Mouse (Mus musculus) myocyte (in vitro differentiated cells): ENCODE measurements around the gene Pmf1. TPM values are rescaled to one million over a fixed set of nuclear protein-coding genes. Genes with fewer than 3 reads are reported as not detected.
A peak's percentile ranks its signal among the peaks of the same experiment; 100 is the strongest.

ENCODE experiments used
- H3K27me3 ChIP-seq: one replicate; pipeline ENCODE4 v1.6.1; 2011; ENCODE audit not compliant: control insufficient read depth, insufficient read depth, insufficient read length
- H3K36me3 ChIP-seq: one replicate; pipeline ENCODE4 v1.6.1; 2011; ENCODE audit not compliant: control insufficient read depth, insufficient read depth
- H3K4me2 ChIP-seq: one replicate; pipeline ENCODE4 v1.6.1; 2011; ENCODE audit warnings: low read depth, control low read depth
- H3K4me3 ChIP-seq: one replicate; pipeline ENCODE4 v1.5.1; 2011; ENCODE audit warnings: mild to moderate bottlenecking, control low read depth, moderate library complexity
- H3K79me2 ChIP-seq: one replicate; pipeline ENCODE4 v1.6.1; 2011; ENCODE audit not compliant: control insufficient read depth, insufficient read depth
- H3ac ChIP-seq: one replicate; pipeline ENCODE4 v1.6.1; 2011; ENCODE audit not compliant: control insufficient read depth, insufficient read length
- CEBPB ChIP-seq: IDR thresholded peaks from 2 replicates; pipeline ENCODE4 v1.6.1; 2011; ENCODE audit warnings: mild to moderate bottlenecking, moderate library complexity; ENCODE audit not compliant: poor library complexity, insufficient read depth, severe bottlenecking
- E2F4 ChIP-seq: IDR thresholded peaks from one replicate; pipeline ENCODE4 v1.6.1; 2011; ENCODE audit warnings: mild to moderate bottlenecking, control low read depth, moderate library complexity; ENCODE audit not compliant: insufficient read depth
- MAX ChIP-seq: IDR thresholded peaks from one replicate; pipeline ENCODE4 v1.6.1; 2011; ENCODE audit warnings: low read depth, mild to moderate bottlenecking, control low read depth
- MYOD1 ChIP-seq, 3 experiments: IDR thresholded peaks; one replicate each; pipeline ENCODE4 v1.6.1; 2011; ENCODE audit warnings: control low read depth in 2 of 3, low read depth in 2 of 3, mild to moderate bottlenecking in 2 of 3, moderate library complexity in 1 of 3; ENCODE audit not compliant: insufficient read length in 2 of 3, control insufficient read depth in 1 of 3
- MYOG ChIP-seq, 3 experiments: IDR thresholded peaks; one replicate each; pipeline ENCODE4 v1.6.1; 2011; ENCODE audit warnings: control low read depth in 2 of 3, low read depth in 2 of 3, mild to moderate bottlenecking in 2 of 3; ENCODE audit not compliant: insufficient read length in 2 of 3, control insufficient read depth in 1 of 3, insufficient read depth in 1 of 3
- POLR2A ChIP-seq: IDR thresholded peaks from one replicate; pipeline ENCODE4 v1.6.1; 2011; ENCODE audit warnings: low read depth, mild to moderate bottlenecking, control low read depth, moderate library complexity; ENCODE audit not compliant: insufficient read length
- POLR2AphosphoS2 ChIP-seq: IDR thresholded peaks from one replicate; pipeline ENCODE4 v1.6.1; 2011; ENCODE audit warnings: low read depth, control low read depth; ENCODE audit not compliant: insufficient read length
- REST ChIP-seq: IDR thresholded peaks from one replicate; pipeline ENCODE4 v1.6.1; 2011; ENCODE audit warnings: mild to moderate bottlenecking, control low read depth, moderate library complexity; ENCODE audit not compliant: insufficient read depth, insufficient read length
- SRF ChIP-seq: IDR thresholded peaks from one replicate; pipeline ENCODE4 v1.6.1; 2011; ENCODE audit warnings: low read depth; ENCODE audit not compliant: control insufficient read depth, insufficient read length
- TCF12 ChIP-seq: IDR thresholded peaks from one replicate; pipeline ENCODE4 v1.6.1; 2011; ENCODE audit warnings: mild to moderate bottlenecking, control low read depth; ENCODE audit not compliant: poor library complexity, insufficient read depth, severe bottlenecking
- TCF3 ChIP-seq: IDR thresholded peaks from one replicate; pipeline ENCODE4 v1.6.1; 2011; ENCODE audit warnings: low read depth, control low read depth; ENCODE audit not compliant: insufficient read length
- USF1 ChIP-seq: IDR thresholded peaks from one replicate; pipeline ENCODE4 v1.6.1; 2011; ENCODE audit warnings: low read depth, mild to moderate bottlenecking, control low read depth, moderate library complexity
- polyA plus RNA-seq: library from polyadenylated mRNA; unstranded; fragments of >200 nt; fragmentation: generic; extraction: Trizol; gene quantifications from one replicate; pipeline ENCODE4 v1.2.1, GENCODE M21; 2012; ENCODE audit warnings: missing spikeins

Pmf1 gene
- polyA plus RNA-seq = 59.0 TPM

DNA sequence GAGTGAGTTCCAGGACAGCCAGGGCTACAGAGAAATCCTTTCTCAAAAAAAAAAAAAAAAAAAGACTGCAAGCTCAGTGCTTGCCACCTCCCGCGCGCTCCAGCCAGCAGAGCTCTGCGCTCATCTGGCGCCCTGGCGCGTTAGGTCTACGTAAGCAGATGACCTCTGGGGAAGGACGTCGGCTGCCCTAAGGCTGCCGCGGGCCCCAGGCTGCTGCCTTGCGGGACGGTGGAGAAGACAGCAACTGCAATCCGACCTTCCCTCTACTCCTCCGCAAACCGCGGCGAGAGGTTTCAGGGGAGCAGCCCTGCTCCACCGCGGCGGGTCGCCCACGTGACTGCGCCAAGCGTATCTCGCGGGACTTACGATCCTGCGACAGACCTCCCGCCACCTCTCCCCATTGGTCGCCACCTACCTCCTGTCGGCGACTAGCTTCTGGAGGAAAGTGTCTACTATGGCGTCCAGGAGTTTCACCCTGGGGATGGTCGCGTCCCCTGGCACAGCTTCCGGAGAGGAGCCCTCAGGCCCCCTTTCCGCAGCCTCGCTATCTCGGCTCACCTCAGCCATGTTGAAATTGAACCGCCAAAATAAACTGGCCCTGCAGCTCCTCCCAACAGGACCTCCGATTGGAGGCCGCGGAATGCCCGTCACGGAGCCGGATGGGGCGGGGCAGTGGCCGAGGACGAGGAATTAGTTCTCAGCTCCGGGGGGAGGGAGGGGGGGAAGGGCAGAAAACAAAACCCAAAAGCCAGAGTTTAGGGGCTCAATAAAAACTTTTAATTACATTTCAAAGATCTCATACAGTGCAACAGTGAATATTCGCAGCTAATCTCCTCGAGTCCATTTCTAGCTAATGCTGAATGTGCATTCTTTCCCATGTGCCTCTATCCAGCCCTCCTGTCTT lies at the start of gene Pmf1:
Gene Pmf1, minus strand, starts transcription at position 591 of the 904 bp plus-strand sequence.
- Histone ChIP-seq H3K4me2 (peak within 1 kb of the TSS; percentile 76), H3ac (peak within 1 kb of the TSS; percentile 30), H3K36me3 (peaks cover 4% of the 10 kb centered on the region), H3K4me3 (peak within 1 kb of the TSS; percentile 83), H3K27me3 (no peaks in the 10 kb centered on the region), H3K79me2 (peaks cover 16% of the 10 kb centered on the region)
- peak; percentile 97 for TF ChIP-seq USF1
- peak in 1 of 3 experiments; percentile 25 for TF ChIP-seq MYOD1 (IDR thresholded peaks at IDR 0.05; ENCODE audit: control insufficient read depth in 1 of 3, insufficient read length in 2 of 3, low read depth in 2 of 3)
- TF ChIP-seq TCF12 = no peak
- TF ChIP-seq POLR2A = peak; percentile 100
- peak; percentile 58 for TF ChIP-seq E2F4
- TF ChIP-seq CEBPB = no peak
- peak; percentile 99 for TF ChIP-seq POLR2AphosphoS2
- peak in 1 of 3 experiments; percentile 39 for TF ChIP-seq MYOG (IDR thresholded peaks at IDR 0.05; ENCODE audit: control insufficient read depth in 1 of 3, insufficient read depth in 1 of 3, insufficient read length in 2 of 3, low read depth in 2 of 3)

- H3K36me3 ChIP-seq = no peaks in the 10 kb centered on the region
- no peak overlapping the region for H3ac ChIP-seq
- no peaks in the 10 kb centered on the region for H3K27me3 ChIP-seq
- TF ChIP-seq MYOG (IDR thresholded peaks at IDR 0.05; ENCODE audit: control insufficient read depth in 1 of 3, insufficient read depth in 1 of 3, insufficient read length in 2 of 3, low read depth in 2 of 3) (no peak), POLR2A (no peak), MYOD1 (IDR thresholded peaks at IDR 0.05; ENCODE audit: control insufficient read depth in 1 of 3, insufficient read length in 2 of 3, low read depth in 2 of 3) (no peak), REST (no peak), CEBPB (no peak), TCF3 (no peak)
- H3K4me3 ChIP-seq = no peak overlapping the region
- H3K4me2 ChIP-seq = no peak overlapping the region
- H3K79me2 ChIP-seq = no peaks in the 10 kb centered on the region
These were observed 48.7 kb upstream of the Pmf1 start for GRCm38 (mm10) chr3:88458778-88459219.

GRCm38 (mm10) chr3:88456746-88457532 lies 46.8 kb upstream of the Pmf1 start:
- TF ChIP-seq SRF (no peak), MYOD1 (IDR thresholded peaks at IDR 0.05; ENCODE audit: control insufficient read depth in 1 of 3, insufficient read length in 2 of 3, low read depth in 2 of 3) (no peak), CEBPB (no peak), POLR2A (no peak), TCF3 (no peak), REST (no peak), POLR2AphosphoS2 (no peak), MYOG (IDR thresholded peaks at IDR 0.05; ENCODE audit: control insufficient read depth in 1 of 3, insufficient read depth in 1 of 3, insufficient read length in 2 of 3, low read depth in 2 of 3) (no peak), USF1 (no peak), E2F4 (no peak)
- Histone ChIP-seq H3K36me3 (no peaks in the 10 kb centered on the region), H3ac (no peak overlapping the region), H3K79me2 (no peaks in the 10 kb centered on the region), H3K4me3 (no peak overlapping the region), H3K27me3 (no peaks in the 10 kb centered on the region), H3K4me2 (no peak overlapping the region)

GRCm38 (mm10) chr3:88456313-88456712 lies 46.2 kb upstream of the Pmf1 start:
- no peak overlapping the region for H3ac ChIP-seq
- H3K4me2 ChIP-seq = no peak overlapping the region
- TF ChIP-seq POLR2AphosphoS2 (no peak), MYOD1 (IDR thresholded peaks at IDR 0.05; ENCODE audit: control insufficient read depth in 1 of 3, insufficient read length in 2 of 3, low read depth in 2 of 3) (no peak), CEBPB (no peak), E2F4 (no peak), MAX (no peak), REST (no peak), TCF3 (no peak), SRF (no peak), MYOG (IDR thresholded peaks at IDR 0.05; ENCODE audit: control insufficient read depth in 1 of 3, insufficient read depth in 1 of 3, insufficient read length in 2 of 3, low read depth in 2 of 3) (no peak), TCF12 (no peak), POLR2A (no peak), USF1 (no peak)
- no peaks in the 10 kb centered on the region for H3K36me3 ChIP-seq
- no peaks in the 10 kb centered on the region for H3K27me3 ChIP-seq
- H3K79me2 ChIP-seq = no peaks in the 10 kb centered on the region
- no peak overlapping the region for H3K4me3 ChIP-seq
